Mouse (Mus musculus) adrenal gland, adult 18-20 months (tissue): Measurements from ENCODE around the gene Gpr61. TPM values are rescaled to one million over a fixed set of nuclear protein-coding genes. Genes with fewer than 3 reads are reported as not detected.

Experiments used
- DNase-seq, 2 experiments: peaks; one replicate each; pipeline ENCODE4 v3.0.0; 2021 to 2022; ENCODE audit warnings: low spot score in 2 of 2
- long read RNA-seq, 2 experiments: library from polyadenylated mRNA; stranded (forward); transcript quantifications; one replicate each; pipeline ENCODE4 v2.0.0; 2021
- total RNA-seq, 2 experiments: library from RNA; stranded (reverse); gene quantifications; 1 replicate in 1 of 2; 2 replicates in 1 of 2; pipeline ENCODE4 v1.2.3; 2021

Gpr61 gene
- total RNA-seq, result under 1 TPM; 0.19 to 0.23 TPM
- long read RNA-seq, experiment 1, result 0 reads
- long read RNA-seq, experiment 2, partial matches to known transcripts, result 0 of 1 reads
- long read RNA-seq, experiment 2, other reads (novel, unspliced or antisense), result 0 of 1 reads

- no peak for DNase-seq
These were observed at the start of gene Gpr61 for GRCm38 (mm10) chr3:108154656-108155055. Gene Gpr61 (minus strand): TSS chr3:108154882.

DNA sequence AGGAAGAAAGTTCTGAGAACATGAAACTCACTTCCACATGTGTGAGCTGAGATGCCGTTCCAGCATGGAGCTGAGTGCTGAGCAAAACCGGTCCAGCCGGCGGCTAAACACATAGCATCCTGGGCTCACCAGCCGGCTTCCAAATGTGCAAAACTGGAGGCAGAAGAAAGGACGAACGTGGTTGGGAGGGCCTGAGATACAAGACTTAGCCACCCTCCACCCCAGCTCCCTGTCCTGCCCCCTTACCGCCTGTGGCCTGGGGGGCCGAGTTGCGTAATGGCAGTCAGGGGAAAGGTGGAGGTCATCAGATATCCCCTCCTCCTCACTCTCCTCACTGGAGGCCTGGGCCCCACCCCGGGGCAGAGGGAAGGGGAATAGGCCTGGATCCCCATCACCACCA lies 49.8 kb upstream of the Gpr61 start:
- no peak for DNase-seq

- DNase-seq, result peak; percentile 68 to 79
These were observed 49.1 kb upstream of the Gpr61 start for GRCm38 (mm10) chr3:108203621-108204325.

DNA sequence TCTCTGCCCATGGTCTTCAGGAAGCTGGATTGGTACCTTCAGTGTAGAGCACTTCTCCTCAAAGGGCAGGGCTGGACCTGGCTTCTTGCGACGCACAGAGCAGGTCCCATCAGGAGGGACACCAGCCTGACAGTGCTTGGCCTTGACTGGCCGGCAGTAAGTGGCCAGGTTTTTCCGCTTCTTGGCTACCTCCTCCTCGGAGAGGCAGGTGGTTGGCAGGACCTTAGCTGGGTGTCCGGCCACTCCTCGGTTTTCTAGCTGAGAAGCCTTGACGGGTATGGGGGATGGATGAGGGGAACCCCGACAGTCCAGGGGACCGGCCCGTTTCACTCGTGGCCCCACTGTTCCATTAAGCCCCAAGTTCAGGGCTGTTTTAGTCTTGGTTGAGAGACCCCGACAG lies 48.5 kb upstream of the Gpr61 start:
- DNase-seq, result no peak

DNA sequence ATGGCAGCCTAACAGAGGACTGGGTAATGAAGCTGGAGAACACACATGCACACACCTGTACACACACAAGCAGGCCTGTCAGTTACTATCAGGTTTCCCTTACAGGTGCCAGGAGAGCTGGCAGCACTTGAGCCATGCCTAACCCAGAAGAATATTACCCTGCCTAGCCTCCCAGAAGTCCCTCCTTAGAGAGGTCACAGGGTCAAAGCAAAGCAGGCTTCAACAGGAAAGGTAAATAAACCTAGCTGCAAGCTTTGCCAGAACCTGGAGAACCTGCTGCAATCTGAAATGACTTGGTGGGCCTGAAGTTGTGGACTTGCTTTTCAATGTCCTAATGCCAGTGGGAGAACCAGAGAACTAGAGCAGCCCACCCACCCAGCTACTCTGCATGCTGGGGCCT lies 47.8 kb upstream of the Gpr61 start:
- DNase-seq, result no peak

DNA sequence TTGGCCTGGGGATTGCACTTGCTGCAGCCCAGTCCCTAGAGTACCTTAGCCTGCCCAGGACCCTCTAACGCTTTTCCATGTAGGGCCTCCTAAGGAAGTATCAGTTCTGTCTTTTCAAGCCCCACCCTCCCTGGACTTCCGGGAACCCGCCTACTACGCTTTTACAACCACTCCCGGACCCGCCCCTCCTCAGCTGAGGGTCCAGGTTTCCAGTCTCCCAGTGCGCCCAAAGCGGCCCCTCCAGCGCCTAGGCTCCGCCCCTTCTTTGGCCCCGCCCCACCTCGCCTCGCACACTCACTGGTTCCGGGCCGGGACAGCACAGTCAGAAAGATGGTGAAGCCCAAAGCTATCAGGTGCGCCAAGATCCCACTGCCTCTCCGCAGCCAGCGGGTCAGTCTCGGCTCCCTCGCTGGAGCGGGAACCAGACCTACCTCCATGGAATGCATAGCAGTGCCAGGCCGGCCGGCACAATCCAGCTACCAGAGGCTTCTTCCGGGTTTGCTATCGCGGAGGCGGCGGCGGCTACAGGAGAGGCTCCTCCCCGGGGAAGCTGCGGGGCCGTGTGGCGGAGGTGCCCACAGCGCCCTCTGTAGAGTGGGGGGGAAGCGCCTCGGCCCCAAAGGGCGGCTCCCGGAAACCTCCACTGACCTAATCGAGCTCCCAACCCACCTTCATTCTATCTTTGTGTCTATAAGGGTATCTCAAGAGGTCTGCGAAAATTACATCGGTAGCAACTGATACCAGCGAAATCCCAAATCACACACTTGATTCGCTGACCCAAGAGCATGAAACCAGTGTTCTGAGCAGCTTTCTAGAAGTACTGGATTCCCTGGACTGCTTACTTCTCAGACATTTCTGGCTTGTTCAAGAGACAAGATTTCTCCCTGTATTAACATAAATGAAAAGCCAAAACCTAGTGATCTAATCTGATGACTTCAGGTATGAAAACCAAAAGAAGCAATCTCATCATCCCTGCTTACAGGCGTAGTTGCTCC lies 45.9 kb upstream of the Gpr61 start, which contains the start of gene Cyb561d1:
Gene Cyb561d1, minus strand, starts transcription at position 884 of the 995 bp plus-strand sequence.
- DNase-seq, result peak; percentile 91 to 92

DNA sequence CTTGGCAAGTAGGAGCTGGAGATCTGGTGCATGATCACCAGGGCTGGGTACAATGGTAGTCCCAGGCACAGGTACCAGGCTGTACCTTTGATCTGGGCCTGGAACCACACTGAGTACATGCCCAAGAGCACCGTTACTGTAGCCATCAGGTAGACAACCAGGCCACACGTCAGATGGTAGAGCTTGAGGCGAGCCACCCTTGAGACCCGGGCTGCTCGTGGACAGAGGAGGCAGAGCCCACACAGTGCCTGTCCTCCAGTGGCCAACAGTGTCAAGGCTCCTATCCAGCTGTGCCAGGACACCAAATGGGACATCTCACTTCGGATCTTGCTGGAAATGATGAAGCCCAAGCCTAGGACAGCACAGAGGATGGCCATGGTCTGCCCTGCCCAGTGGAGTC lies 44.5 kb upstream of the Gpr61 start:
- DNase-seq, result no peak

- no peak for DNase-seq
These were observed 42.4 kb upstream of the Gpr61 start for GRCm38 (mm10) chr3:108197066-108197497.

DNA sequence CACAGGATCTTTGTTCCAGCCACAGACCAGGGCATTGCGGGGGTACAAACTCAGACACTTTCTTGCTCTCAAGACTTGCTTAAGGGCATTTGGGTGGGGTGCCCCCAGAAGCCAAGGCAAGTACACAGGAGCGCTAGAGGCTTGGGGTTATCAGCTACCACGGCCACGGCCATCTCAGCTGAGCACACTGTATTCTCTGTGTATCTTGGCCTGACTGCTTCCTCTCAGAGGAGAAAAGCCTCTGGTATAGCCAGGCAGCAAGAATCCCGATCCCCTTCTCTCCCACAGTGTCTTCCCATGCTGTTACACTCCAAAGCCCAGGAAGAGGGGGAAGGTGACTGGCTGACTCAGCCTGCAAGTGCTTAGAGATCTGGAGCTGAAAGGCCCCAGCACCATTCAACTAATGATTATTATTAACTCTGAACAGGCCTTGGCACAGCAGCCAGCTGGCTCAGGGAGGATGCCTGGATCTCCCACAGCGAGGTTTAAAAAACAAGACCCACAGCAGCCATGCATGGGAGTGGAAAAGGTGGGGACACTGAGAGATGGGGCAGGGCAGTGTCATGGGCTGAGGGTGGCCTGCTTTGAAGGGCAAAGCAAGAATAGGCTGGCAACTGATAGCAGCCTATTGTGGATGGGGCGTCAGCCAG lies 41.4 kb upstream of the Gpr61 start:
- DNase-seq, result no peak

DNA sequence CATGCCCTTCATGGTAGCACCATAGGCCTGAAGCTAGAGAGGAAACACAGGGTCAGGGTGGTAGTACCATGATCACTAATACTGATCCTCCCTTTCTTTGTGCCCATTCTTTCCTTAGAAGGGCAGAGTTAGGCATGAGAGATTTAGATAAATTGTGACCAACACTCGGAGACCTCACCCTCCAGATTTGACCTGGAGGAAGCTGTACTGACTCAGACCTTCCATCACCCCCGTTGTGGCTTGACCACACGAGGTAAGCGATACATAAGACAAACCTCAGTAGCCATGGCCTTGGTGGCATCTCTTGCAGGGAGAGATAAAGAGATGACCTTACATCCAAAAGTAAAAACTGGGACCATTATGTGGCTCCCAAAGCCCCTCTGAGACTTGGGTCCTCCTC lies 40.6 kb upstream of the Gpr61 start:
- DNase-seq, result no peak

GRCm38 (mm10) chr3:108193686-108194085 lies 39.0 kb upstream of the Gpr61 start:
- no peak for DNase-seq

GRCm38 (mm10) chr3:108189897-108190296 lies 35.2 kb upstream of the Gpr61 start:
- no peak for DNase-seq

DNA sequence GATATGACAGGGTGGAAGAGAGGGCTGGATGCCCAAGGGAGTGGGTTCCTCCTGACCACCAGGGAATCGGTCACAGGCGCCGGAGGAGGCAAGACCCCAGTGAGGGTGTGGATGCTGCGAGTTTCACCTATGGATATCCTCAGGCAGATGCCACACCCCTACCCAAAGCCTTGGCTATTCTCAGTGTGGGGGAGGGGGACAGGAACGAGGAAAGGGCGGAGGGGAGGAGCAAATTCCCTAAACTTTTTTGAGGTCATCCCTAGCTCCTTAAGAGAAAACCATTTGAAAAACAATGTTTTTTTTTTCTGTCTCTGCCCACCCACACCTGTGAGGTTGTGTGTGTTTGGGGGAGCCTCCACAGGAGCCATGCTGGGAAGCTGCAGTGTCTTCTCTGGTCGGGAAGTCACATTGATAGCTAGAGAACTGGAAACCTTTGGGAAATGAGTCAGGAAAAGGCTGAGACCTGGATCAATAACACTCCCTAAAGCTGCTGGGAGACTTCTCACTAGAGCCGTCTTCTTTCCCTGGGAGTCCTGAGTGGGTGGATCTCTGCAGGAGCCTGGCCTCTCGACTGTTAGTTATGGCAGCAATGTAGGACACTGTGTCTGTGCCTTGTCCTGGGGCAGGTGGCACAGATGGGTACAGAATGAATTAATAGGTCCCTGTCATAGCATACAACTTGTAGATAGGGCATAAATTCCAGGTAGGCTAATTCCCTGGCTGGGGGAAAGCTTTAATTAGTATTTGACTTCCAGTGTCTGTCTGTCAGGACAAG lies 34.2 kb upstream of the Gpr61 start:
- DNase-seq, result no peak

DNA sequence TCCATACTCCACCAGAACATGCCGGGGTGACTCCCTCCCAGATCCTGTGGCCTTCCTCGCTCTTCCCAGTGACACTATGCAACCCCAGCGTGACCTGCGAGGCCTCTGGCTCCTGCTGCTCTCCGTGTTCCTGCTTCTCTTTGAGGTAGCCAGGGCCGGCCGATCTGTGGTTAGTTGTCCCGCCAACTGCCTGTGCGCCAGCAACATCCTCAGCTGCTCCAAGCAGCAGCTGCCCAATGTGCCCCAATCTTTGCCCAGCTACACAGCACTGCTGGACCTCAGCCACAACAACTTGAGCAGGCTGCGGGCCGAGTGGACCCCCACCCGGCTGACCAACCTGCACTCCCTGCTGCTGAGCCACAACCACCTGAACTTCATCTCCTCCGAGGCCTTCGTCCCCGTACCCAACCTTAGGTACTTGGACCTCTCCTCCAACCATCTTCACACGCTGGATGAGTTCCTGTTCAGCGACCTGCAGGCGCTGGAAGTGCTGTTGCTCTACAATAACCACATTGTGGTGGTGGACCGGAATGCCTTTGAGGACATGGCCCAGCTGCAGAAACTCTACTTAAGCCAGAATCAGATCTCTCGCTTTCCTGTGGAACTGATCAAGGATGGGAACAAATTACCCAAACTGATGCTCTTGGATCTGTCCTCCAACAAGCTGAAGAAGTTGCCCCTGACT lies 32.6 kb upstream of the Gpr61 start:
- no peak for DNase-seq

DNA sequence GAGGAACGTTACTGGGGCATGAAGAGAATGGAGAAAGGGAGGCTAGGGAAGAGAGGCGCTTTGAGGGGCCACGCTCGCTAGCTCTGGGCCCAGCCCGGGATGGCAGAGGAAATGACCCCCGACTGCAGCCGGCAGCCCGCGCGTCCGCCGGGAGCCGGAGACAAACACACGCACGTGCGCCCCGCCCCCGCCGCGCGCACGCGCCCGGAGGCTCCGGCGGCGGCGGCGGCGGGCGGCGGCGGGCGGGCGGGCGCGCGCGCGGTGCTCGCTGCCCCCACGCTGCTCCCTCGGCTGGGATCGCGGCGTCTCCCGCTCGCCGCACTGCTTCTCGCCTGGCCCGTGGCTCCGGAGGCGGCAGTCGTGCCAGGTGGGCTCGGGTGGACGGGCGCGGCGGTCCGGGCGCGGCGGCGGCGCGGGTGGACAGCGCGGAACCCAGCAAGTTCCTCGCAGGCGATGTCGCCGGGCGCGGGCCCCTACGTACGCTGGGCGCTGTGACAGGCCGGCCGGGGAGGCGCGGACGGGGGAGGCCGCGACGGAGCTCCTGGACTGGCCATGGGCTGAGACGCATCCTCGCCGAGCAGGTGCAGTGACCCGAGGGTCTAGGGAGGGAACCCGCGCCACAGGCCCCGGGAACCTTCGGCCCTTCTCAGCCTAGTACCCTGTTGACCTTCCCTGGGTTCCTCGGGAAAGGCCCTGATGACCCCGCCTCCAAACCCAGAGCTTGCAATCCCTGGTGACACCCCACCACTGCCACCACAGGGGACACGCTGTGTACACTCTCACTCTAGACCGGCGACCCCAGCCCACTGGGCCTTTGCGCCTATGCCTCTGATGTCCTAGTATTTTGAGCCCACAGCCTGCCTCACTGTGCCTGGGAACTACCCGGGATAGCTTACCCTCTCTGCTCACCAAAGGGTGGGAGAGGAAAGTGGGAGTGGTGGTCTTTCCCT lies 31.7 kb upstream of the Gpr61 start, which contains the start of gene Amigo1:
Gene Amigo1, plus strand, starts transcription at position 238 of the 950 bp plus-strand sequence.
- DNase-seq, result peak; percentile 63 to 69

DNA sequence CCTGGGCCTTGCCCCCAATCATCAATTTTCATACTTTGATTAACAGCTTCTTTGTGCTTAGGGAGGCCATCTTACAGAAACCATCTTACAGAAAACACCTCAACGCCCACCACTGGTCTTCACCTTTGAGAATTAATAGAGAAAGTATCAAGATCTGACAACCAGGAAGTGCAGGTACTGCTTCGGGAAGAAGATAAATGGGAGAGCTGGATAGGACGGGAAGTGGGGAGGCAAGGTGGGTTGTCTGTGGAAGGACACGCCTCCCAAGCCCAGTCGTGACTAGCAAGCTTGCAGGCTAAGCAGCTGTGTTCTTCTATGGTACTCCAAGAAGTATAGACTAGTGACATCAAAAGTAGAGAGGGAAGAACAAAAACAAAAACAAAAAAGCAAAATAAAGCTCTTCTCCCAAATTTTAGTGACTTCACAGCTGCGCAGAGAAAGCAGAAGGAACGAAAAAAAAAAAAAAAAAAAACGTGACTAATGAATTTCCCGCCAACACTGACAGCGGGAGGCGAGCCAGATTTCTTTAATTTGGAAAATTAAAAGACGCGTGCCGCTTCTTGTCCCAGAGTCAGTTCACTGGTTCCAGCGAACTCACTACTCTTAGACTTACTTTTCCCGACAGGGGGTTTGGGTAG lies 30.9 kb upstream of the Gpr61 start:
- no peak for DNase-seq

GRCm38 (mm10) chr3:108184742-108185141 lies 30.1 kb upstream of the Gpr61 start:
- no peak for DNase-seq

DNA sequence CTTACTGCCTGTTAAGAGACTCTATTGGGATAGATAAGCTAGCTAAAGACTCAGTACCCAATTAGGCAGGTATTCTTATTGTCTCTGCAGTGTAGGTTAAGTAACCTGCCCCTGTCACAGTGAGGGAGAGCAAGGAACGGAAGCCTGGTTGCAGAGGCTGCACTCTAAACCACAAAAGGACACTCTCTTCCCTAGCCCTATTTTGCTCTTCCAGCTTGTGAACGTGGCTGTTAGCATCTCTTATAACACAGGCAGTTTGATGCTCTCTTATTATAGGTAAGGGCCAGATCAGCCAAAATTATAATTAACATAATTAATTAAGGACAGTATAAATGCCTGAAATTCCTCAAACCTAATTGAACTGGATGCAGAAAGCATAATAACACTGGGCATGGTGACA lies 25.8 kb upstream of the Gpr61 start:
- no peak for DNase-seq
